Mouse (Mus musculus): ENCODE data around the gene Foxa2.

DNA sequence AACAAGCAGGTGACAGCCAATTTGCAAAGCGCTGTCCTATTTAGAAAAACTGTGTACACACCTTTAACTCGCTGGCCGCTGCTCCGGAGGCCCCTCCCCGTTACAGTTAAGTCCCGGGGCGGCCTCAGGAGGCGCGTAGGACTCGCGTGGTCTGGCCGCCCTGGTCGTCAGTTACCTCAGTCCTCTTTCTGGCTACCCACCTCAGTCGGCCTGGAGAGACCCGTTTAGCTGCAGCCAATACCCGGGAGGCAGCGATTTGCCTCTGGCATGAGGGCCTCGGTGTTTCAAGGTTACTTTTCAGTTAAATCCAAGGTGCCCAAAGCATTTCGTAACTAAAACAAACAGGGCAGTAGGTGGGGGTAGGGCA, at the start of gene Foxa2:
- TF ChIP-seq POLR2A (IDR thresholded peaks at IDR 0.05; ENCODE audit: low read depth, low read length) (no peak), CTCF (IDR thresholded peaks at IDR 0.05; ENCODE audit: extremely low read depth, insufficient read length, insufficient replicate concordance, low read depth, low read length) (no peak)

All from small intestine, adult 2 months (tissue).